Mouse (Mus musculus): Measurements from ENCODE around the gene Eva1b.

Eva1b gene

DNA sequence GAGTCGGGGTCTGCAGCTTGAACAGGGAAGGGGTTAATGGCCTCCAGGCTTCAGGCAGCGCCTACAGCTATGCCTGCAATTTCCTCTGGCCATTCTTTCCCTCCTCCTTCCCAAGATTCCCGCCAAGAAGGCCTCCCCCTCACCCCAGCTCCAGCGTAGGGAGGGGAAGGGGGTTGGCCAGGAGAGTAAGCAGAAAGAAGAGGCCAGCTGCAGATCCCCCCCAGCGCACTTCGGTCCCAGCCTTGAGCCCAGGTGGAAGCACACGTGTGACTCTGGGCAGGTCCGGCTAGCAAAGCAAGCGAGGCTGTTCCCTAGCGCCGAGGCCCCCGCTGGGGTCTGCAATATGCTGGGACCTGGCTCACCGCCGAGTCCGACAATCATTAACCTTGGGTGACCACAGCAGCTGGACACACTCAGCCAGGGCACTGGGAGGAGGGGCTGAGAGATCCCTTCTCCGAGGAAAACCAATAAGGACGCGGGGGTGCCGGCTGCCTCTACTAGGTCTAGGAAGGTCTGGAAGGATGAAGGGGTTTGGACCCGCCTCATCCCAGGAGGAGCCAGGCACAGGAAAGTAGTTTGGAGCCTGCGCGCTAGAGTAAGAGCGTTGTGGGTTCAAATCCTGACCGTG lies at the start of gene Eva1b:
TSS of gene Eva1b (plus strand) at position 212 of the 628 bp plus-strand sequence.
- no peaks in the 10 kb centered on the region for H3K36me3 ChIP-seq (ENCODE audit: control insufficient read depth, insufficient read depth, low read length, poor library complexity, severe bottlenecking)
- DNase-seq (ENCODE audit: low read depth, low spot score), result no peak
- H3K27me3 ChIP-seq (ENCODE audit: control insufficient read depth, insufficient read depth, low read length, poor library complexity, severe bottlenecking), result no peaks in the 10 kb centered on the region

DNA sequence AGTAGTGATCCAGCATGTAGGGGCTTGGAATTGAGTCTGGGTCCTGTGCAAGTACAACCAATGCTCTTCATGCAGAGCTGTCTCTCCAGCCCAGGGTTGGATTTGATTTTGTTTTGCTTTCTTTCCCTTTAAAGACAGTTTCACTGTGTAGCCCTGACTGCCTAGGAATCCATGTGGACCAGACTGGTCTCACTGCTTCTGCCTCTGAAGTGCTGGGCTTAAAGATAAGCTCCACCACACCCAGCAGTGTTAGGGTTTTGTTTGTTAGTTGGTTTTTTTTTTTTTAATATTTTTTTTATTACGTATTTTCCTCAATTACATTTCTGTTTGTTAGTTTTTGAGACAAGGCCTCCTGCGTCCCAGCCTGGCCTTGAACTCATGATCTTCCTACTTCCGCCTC lies 48.2 kb upstream of the Eva1b start:
- Histone ChIP-seq H3K27me3 (ENCODE audit: control insufficient read depth, insufficient read depth, low read length, poor library complexity, severe bottlenecking) (no peaks in the 10 kb centered on the region), H3K36me3 (ENCODE audit: control insufficient read depth, insufficient read depth, low read length, poor library complexity, severe bottlenecking) (no peaks in the 10 kb centered on the region)
- no peak for DNase-seq (ENCODE audit: low read depth, low spot score)

DNA sequence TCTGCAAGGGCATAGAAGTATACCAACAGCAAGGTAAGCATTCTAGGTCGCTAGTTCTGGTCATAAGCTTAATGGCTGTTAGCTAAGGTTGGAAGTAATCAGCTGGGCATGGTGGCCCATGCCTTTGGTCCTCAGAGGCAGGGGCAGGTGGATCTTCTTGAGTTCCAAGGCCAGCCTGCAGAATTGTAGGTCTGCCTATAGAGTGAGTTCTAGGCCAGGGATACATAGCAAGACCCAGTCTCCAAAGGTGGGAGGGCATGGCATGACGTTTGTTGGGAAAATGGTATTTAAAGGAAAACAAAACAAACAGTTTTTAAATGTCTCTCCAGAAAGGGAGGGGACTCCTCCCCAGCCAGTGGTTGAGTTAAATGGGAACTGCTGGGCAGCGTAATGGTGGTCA lies 46.8 kb upstream of the Eva1b start:
- H3K36me3 ChIP-seq (ENCODE audit: control insufficient read depth, insufficient read depth, low read length, poor library complexity, severe bottlenecking), result no peaks in the 10 kb centered on the region
- H3K27me3 ChIP-seq (ENCODE audit: control insufficient read depth, insufficient read depth, low read length, poor library complexity, severe bottlenecking), result no peaks in the 10 kb centered on the region
- DNase-seq (ENCODE audit: low read depth, low spot score), result no peak

DNA sequence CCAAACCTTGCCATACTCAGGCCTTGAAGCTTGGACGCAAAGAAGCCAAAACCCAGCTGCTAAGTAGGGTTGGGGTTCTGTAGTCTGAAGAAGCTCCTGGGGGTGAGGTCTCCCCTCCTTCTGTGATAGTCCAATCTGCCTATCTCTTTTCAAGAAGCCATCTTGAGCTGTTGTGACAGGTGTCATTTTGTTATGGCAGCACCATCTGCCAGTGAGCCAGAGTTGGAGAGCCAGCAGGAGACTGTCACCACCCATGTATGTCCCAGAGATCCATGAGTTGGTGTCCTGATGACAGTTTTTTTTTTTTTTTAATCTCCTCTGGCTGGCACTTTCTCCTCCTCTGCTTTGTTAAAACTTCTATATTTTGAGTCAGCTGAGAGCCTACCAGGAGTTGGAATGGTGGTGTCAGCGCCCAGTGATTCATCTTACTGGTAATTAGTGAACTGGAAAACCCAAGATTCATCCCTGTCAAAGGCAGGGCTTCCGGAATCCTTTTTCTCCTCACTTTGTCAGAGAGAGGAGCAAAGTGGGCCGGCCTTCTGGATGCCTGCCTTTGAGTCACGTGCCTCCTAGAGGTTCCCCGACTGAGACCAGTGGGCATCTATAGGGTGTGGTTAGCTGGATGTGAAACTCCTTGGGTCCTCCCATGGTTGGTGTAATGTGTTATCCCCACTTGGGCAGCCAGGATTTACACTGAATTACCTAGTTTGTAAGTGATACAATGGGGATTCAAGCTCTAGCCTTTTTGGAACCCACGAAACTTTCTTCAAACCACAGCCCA lies 45.3 kb upstream of the Eva1b start:
- H3K27me3 ChIP-seq (ENCODE audit: control insufficient read depth, insufficient read depth, low read length, poor library complexity, severe bottlenecking), result no peaks in the 10 kb centered on the region
- DNase-seq (ENCODE audit: low read depth, low spot score), result no peak

DNA sequence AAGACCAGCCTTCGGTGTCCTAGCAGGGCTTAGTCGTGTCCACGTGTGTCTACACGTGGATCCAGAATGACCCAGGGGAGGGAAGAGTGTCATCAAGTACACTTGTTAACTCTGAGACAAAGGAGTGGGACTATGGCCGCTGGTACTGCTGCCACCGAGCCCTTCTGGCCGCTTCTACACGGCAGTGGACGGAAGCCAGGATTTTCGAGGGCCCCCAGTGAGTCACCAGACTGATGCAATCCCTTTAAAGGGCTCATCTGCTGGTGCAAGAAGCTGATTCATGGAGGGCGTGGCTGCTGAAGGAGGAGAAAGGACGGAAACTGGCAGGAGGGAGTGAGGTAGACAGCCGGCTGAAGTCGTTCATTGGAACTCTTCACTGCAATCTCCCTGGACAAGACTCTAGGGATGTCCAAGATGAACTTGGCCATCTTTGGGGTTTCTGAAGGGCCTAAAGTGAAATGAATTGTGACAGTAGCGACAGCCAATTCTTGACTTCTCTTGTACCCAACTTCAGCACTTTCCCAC lies 44.4 kb upstream of the Eva1b start:
- DNase-seq (ENCODE audit: low read depth, low spot score), result peak; percentile 50
- no peaks in the 10 kb centered on the region for H3K27me3 ChIP-seq (ENCODE audit: control insufficient read depth, insufficient read depth, low read length, poor library complexity, severe bottlenecking)
- no peaks in the 10 kb centered on the region for H3K36me3 ChIP-seq (ENCODE audit: control insufficient read depth, insufficient read depth, low read length, poor library complexity, severe bottlenecking)

More for the DNA sequence above, 45.3 kb upstream of the Eva1b start:
- no peaks in the 10 kb centered on the region for H3K36me3 ChIP-seq (ENCODE audit: control insufficient read depth, insufficient read depth, low read length, poor library complexity, severe bottlenecking)

DNA sequence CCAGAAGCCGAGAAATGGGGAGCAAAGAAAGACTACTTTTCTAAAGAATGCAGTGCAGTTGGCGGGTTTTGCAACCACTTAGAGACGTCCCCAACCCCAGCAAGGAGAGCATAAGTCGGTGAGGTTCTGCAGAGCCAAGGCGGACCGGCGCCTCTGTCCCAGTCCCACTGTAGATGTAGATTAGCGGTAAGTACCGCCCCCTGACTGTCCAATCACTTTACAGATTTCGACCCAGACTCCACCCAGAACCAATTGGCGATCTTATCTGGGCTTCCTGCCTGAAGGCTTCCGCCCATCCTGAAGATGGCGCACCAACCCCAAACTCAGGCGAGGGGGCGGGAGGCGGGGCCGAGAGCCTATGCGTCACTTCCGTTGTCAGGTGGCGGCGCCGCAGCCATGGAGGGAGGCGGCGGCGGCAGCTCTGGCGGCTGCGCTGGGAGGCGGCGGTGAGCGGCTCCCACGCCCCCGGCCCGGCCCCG lies 43.9 kb upstream of the Eva1b start, which contains the start of gene Stk40:
TSS of gene Stk40 (plus strand) at position 368 of the 479 bp plus-strand sequence.
- Histone ChIP-seq H3K36me3 (ENCODE audit: control insufficient read depth, insufficient read depth, low read length, poor library complexity, severe bottlenecking) (no peaks in the 10 kb centered on the region), H3K27me3 (ENCODE audit: control insufficient read depth, insufficient read depth, low read length, poor library complexity, severe bottlenecking) (no peaks in the 10 kb centered on the region)
- peak; percentile 99 for DNase-seq (ENCODE audit: low read depth, low spot score)

DNA sequence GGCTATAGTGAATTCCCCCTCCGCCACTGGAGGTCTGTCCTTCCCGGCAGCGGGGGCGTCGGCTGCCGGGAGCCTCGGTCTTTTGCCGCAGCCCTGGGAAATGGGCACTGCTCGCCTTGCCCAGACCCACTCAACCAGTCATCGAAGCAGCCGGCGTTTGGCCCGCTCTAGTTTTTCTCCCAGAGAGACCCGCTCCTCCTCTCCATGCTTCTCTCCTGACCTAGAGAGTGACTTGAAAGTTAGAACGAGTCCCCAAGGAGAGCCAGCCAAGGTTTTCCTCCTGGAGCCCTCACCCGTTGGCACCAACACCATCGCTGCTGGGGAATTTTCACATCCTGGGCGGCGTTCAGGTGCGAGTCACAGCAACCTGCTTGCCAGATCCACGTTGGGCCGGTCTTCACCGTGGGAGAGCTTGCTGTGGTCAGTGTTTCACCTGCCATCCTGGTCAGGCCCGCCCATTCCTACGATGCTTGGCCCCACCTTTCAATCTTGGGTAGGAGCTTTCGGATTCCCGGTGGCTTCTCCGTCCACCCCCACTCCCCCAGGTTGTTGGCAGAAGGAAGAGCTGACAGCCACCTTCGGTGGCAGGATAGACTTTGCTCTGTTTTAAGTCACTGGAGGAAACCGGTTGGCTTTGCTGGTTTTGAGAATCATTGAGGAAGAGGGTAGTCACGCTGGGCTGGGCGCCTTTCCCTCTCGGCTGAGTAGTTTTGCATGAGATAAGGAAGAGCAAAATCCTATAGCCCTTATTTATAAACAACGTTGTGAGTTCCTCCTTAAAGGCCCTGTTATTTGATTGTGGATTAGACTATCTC lies 43.1 kb upstream of the Eva1b start:
- Histone ChIP-seq H3K27me3 (ENCODE audit: control insufficient read depth, insufficient read depth, low read length, poor library complexity, severe bottlenecking) (no peaks in the 10 kb centered on the region), H3K36me3 (ENCODE audit: control insufficient read depth, insufficient read depth, low read length, poor library complexity, severe bottlenecking) (no peaks in the 10 kb centered on the region)
- peak; percentile 71 for DNase-seq (ENCODE audit: low read depth, low spot score)

DNA sequence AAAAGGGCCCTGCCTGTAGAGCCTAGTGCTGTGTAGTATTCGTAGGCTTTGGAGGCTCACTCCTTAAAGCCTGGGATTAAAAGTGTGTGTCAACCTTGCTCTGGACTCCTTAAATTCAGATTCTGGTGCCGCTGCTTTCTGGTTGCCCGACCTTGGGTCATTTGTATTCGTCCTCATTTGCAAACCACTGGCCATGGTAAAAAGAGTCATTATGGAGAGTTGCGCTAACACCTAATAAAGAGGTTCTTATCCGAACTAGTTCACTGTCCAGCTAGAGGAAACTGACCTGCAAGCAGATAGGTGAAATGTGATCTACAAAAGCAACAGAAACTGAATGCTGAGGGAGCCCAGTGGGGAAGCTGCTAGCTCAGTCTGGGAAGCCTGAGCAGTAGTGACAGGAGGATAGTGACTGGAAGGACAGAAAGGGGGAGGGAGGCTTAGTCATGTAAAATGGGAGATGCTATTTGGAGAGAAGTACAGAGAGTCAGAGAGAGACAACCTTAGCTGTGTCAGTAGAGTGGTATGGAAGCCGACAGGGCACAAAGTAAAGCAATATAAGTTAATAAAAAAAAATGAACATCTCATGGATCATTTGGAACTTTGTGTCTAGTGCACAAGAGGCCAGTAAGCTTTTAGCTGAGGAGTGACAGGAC lies 42.3 kb upstream of the Eva1b start:
- no peak for DNase-seq (ENCODE audit: low read depth, low spot score)
- H3K27me3 ChIP-seq (ENCODE audit: control insufficient read depth, insufficient read depth, low read length, poor library complexity, severe bottlenecking), result no peaks in the 10 kb centered on the region
- H3K36me3 ChIP-seq (ENCODE audit: control insufficient read depth, insufficient read depth, low read length, poor library complexity, severe bottlenecking), result no peaks in the 10 kb centered on the region

DNA sequence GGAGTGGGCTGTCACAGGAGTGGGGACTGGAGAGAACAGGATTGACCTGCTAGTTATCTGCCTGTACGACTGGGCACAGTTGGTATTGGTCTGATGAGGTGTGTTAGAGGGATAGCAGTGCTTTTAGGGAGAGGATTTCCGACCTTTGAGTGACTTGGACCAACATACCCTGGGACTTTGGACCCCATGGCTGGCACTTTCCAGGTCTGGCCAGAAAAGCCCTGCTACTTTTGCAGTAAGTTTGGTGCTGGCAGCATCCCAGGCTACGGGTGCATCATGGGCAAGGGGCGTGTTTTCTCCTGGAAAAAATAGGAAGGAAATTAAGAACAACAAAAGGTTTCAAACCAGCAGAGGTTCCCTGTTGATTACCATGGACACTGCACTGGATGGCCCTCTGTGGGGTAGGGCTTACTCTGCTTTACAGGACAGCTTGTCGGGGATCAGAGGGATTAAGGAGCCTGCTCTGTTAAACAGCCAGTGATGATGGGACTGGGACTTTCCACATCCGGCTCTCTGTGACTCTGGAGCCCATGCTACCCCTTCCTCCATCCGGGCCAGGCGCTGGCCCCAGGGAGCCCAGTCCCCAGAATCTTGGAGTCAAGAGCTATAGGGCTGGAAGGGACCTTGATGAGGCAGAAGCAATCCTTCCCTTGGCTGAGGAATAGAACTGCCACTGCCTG lies 39.3 kb upstream of the Eva1b start:
- no peaks in the 10 kb centered on the region for H3K27me3 ChIP-seq (ENCODE audit: control insufficient read depth, insufficient read depth, low read length, poor library complexity, severe bottlenecking)
- no peak for DNase-seq (ENCODE audit: low read depth, low spot score)

DNA sequence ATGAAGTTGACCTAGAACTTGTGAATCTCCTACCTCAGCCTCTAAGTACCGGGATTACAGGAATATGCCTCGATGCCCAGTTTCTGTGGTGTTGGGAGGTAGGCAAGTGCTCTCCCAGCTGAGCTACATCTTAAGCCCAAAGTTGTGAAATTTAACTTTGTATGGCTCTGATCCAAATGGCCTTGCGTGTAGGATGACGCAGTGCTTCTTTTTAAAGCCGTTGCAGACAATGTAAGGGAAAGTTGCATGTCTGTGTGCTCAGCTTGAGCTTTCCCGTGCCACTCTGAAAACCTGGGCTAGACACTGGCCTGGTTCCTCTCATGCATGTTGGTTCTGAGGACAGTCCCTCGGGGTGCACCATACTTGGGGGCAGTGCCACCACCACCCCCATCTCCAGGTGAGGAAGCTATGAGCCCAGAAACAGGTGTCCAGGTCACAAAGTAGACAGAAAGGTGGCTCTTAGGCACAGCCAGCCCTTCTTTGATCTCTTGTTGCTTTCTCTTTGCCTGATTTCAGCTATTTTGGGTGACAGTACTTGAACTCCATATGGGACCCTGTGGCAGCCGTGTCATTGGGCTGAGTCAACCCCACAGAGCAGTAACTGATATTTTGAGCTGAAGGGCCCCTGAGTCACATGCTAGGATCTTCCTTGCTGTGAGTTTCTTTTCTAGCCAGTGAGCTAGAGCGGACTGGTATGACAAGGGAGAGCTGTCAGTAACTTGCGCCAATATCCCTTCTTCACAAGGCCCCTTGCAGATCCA lies 37.8 kb upstream of the Eva1b start:
- no peaks in the 10 kb centered on the region for H3K27me3 ChIP-seq (ENCODE audit: control insufficient read depth, insufficient read depth, low read length, poor library complexity, severe bottlenecking)
- no peaks in the 10 kb centered on the region for H3K36me3 ChIP-seq (ENCODE audit: control insufficient read depth, insufficient read depth, low read length, poor library complexity, severe bottlenecking)
- DNase-seq (ENCODE audit: low read depth, low spot score), result peak; percentile 18

More for the DNA sequence above, 39.3 kb upstream of the Eva1b start:
- H3K36me3 ChIP-seq (ENCODE audit: control insufficient read depth, insufficient read depth, low read length, poor library complexity, severe bottlenecking), result no peaks in the 10 kb centered on the region

DNA sequence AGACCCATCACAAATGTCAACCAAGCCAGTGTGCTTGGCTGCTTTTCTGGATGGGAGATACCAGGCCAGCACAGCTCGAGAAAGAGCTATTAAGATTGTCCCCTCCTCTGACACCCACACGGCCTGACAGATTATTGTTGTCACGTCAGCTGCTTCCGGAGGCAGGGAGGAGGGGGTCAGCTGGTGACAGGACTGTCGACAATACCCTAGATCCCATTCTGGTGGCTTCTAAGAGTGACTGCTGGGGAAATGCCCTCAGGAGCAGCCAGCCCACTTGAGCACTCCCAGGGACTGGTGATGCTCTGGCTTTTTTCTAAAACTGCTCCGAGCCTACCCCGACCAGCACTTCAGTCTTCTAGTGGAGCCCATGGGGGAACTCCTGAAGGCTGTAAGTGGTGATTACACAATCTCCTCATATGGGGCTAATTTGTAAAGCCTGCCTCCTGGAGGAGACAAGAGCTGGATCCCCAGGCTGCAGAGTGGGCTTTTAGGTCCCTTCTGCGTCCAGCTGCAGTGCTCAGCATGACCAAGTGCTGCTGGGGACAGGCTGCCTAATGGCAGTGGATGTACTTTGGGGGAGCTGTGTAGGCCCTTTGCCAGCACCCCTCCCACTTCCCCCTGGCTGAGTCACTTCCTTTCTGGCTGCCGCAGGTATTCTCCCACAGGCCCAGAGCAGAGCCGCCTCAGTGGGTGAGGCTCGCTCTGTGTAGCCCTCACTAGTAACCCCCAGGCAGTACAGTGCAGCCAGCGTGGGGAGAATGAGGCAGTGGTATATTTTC lies 37.0 kb upstream of the Eva1b start:
- H3K27me3 ChIP-seq (ENCODE audit: control insufficient read depth, insufficient read depth, low read length, poor library complexity, severe bottlenecking), result no peaks in the 10 kb centered on the region
- DNase-seq (ENCODE audit: low read depth, low spot score), result peak; percentile 82
- no peaks in the 10 kb centered on the region for H3K36me3 ChIP-seq (ENCODE audit: control insufficient read depth, insufficient read depth, low read length, poor library complexity, severe bottlenecking)

DNA sequence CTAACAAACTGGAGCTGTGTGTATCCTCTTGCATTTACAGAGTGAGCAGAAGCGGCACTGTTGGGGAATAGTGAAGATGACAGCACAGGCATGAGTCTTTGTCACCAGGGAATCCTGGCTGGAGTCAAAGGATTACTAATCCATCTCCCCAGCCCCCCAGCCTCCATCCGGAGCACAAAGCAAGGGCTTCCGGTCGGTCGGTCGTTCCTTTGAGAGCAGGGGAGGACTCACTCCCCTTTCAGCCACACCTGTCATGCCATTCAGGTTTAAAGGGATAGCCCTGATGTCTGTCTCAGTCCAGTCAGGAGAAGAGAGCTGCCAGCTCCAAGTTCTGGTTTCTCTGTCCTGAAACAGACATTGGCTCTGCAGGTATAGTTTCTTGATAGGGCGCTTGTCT lies 36.4 kb upstream of the Eva1b start:
- no peaks in the 10 kb centered on the region for H3K27me3 ChIP-seq (ENCODE audit: control insufficient read depth, insufficient read depth, low read length, poor library complexity, severe bottlenecking)
- DNase-seq (ENCODE audit: low read depth, low spot score), result no peak
- no peaks in the 10 kb centered on the region for H3K36me3 ChIP-seq (ENCODE audit: control insufficient read depth, insufficient read depth, low read length, poor library complexity, severe bottlenecking)

DNA sequence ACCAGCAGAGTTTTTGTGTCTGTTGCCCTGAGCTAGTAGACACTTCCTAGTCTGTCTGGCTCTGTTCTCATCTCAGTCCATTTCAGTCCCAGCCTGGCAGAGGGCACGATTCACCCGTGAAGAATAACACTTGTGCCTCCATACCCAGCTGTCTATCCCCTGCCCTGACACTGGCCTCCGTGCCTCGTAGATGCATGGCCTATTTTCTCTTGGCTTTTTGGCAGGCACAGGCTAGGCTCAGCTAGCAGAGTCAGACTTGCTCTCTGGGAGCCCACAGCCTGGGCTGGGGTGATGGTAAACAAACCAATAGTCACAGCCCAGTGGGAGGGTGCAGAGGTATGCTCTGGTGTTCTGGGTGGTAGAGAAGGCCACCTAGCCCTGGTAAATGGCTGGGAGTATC lies 34.3 kb upstream of the Eva1b start:
- no peak for DNase-seq (ENCODE audit: low read depth, low spot score)
- Histone ChIP-seq H3K27me3 (ENCODE audit: control insufficient read depth, insufficient read depth, low read length, poor library complexity, severe bottlenecking) (no peaks in the 10 kb centered on the region), H3K36me3 (ENCODE audit: control insufficient read depth, insufficient read depth, low read length, poor library complexity, severe bottlenecking) (no peaks in the 10 kb centered on the region)
